Mouse (Mus musculus) liver, embryonic 13.5 days (tissue): ENCODE measurements at regions not wholly inside any gene's neighbourhood (a gene's known extent, or its start where the extent isn't known, plus 50 kb on each side); places are given as distances from the start of the nearest gene placed in this dataset.

ENCODE experiments used
- ATAC-seq: fragments of 200-750 bp; cut with Nextera tagmentation; 2 replicates; pipeline ENCODE4 v1.8.0; 2017; ENCODE audit warnings: low read depth, mild to moderate bottlenecking, moderate number of reproducible peaks, moderate library complexity
- DNase-seq: peaks from one replicate; pipeline ENCODE4 v3.0.0; 2022
- H3K27ac ChIP-seq: fragments of 300-500 bp; sonication (generic); 2 replicates; pipeline ENCODE4 v1.5.1; 2015; ENCODE audit warnings: moderate library complexity, mild to moderate bottlenecking, inconsistent platforms
- H3K27me3 ChIP-seq: fragments of 300-500 bp; sonication (generic); 2 replicates; pipeline ENCODE4 v1.6.1; 2015; ENCODE audit warnings: mild to moderate bottlenecking, inconsistent platforms
- H3K36me3 ChIP-seq: fragments of 300-500 bp; sonication (generic); 2 replicates; pipeline ENCODE4 v1.6.1; 2015; ENCODE audit warnings: mild to moderate bottlenecking, inconsistent platforms
- H3K4me1 ChIP-seq: fragments of 300-500 bp; sonication (generic); replicated peaks from 2 replicates; pipeline ENCODE4 v1.6.1; 2015; ENCODE audit warnings: inconsistent platforms
- H3K4me2 ChIP-seq: fragments of 300-500 bp; sonication (generic); 2 replicates; pipeline ENCODE4 v1.6.1; 2015; ENCODE audit warnings: inconsistent platforms, mild to moderate bottlenecking, moderate library complexity
- H3K4me3 ChIP-seq: fragments of 300-500 bp; sonication (generic); replicated peaks from 2 replicates; pipeline ENCODE4 v1.5.1; 2015; ENCODE audit warnings: mild to moderate bottlenecking, inconsistent platforms
- H3K9ac ChIP-seq: fragments of 300-500 bp; sonication (generic); 2 replicates; pipeline ENCODE4 v1.6.1; 2015; ENCODE audit warnings: mild to moderate bottlenecking, inconsistent platforms
- H3K9me3 ChIP-seq: fragments of 300-500 bp; sonication (generic); replicated peaks from 2 replicates; pipeline ENCODE4 v1.6.1; 2016; ENCODE audit warnings: inconsistent platforms
- WGBS: fragments of 180-500 bp; shearing (Covaris S2); methylation state at CpG from one replicate; pipeline ENCODE4 v1.1.7; 2015; ENCODE audit not compliant: insufficient replicate concordance; 5-methylcytosine and 5-hydroxymethylcytosine counted together

GRCm38 (mm10) chr11:111212038-111212701 is 146.2 kb downstream of the Kcnj2 start:
- no peaks in the 10 kb centered on the region for H3K9me3 ChIP-seq
- DNase-seq (no peak), ATAC-seq (no peak)
- no peaks in the 10 kb centered on the region for H3K36me3 ChIP-seq
- 54% methylated on average over 5 of the region's 5 CpGs for WGBS
- no peak overlapping the region for H3K9ac ChIP-seq
- no peaks in the 10 kb centered on the region for H3K4me1 ChIP-seq
- no peak overlapping the region for H3K4me2 ChIP-seq
- H3K4me3 ChIP-seq = no peak overlapping the region
- H3K27me3 ChIP-seq = no peaks in the 10 kb centered on the region
- H3K27ac ChIP-seq = no peak overlapping the region

GRCm38 (mm10) chr11:111212702-111213328 is 146.9 kb downstream of the Kcnj2 start:
- no peak for DNase-seq

DNA sequence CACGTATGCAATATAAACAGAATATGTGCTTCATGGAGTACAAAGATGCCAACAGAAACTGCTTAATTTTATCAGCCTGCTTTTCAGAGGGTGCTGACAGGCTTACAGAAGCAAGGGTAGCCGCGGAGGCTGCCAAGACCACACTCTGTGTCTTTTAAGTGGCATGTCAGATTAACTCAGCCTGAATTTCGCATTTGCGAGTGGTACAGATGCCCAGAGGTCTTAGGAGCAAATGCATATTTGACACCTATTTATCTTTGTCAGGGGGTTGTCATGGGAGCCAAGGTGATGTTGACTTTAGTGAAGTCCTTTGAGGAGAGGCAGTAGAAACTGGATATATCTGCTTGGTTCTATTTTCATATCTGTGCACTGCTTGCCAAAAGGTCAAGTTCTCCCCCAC is 149.0 kb downstream of the Kcnj2 start:
- H3K4me3 ChIP-seq = no peak overlapping the region
- DNase-seq (no peak), ATAC-seq (no peak)
- H3K27me3 ChIP-seq = no peaks in the 10 kb centered on the region
- 74% methylated on average over 5 of the region's 5 CpGs for WGBS
- H3K36me3 ChIP-seq = no peaks in the 10 kb centered on the region
- H3K9ac ChIP-seq = no peak overlapping the region
- H3K9me3 ChIP-seq = no peaks in the 10 kb centered on the region
- H3K4me1 ChIP-seq = no peaks in the 10 kb centered on the region
- H3K4me2 ChIP-seq = no peak overlapping the region
- no peak overlapping the region for H3K27ac ChIP-seq

More at GRCm38 (mm10) chr11:111212702-111213328, 146.9 kb downstream of the Kcnj2 start:
- Histone ChIP-seq H3K36me3 (no peaks in the 10 kb centered on the region), H3K27ac (no peak overlapping the region), H3K9me3 (no peaks in the 10 kb centered on the region), H3K4me1 (no peaks in the 10 kb centered on the region), H3K9ac (no peak overlapping the region), H3K4me2 (no peak overlapping the region), H3K27me3 (no peaks in the 10 kb centered on the region), H3K4me3 (no peak overlapping the region)
- no peak for ATAC-seq
- 43% methylated on average over 5 of the region's 5 CpGs for WGBS

DNA sequence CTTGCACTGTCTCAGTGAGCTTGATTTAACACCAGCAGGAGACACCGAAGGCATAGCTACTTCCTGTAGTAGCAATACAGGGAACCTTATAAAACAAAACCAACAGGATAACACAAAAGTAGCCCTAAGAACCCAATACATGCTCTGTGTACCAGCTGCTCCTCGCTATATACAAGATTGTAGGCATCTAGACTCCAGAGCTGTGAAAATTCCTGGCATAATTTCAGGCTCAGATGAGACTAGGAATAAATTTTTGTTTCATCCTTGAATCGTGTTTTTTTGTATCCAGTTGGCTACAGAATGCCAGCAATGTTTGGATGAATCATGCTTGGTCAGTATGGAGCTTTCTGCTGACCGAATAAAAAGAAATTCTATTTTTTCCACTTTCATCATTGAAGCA is 157.9 kb downstream of the Kcnj2 start:
- Histone ChIP-seq H3K9ac (no peak overlapping the region), H3K4me1 (no peaks in the 10 kb centered on the region), H3K27ac (no peak overlapping the region), H3K4me3 (no peak overlapping the region), H3K9me3 (no peaks in the 10 kb centered on the region), H3K36me3 (no peaks in the 10 kb centered on the region), H3K4me2 (no peak overlapping the region), H3K27me3 (no peaks in the 10 kb centered on the region)
- 66% methylated on average over 4 of the region's 4 CpGs for WGBS
- DNase-seq (no peak), ATAC-seq (no peak)

DNA sequence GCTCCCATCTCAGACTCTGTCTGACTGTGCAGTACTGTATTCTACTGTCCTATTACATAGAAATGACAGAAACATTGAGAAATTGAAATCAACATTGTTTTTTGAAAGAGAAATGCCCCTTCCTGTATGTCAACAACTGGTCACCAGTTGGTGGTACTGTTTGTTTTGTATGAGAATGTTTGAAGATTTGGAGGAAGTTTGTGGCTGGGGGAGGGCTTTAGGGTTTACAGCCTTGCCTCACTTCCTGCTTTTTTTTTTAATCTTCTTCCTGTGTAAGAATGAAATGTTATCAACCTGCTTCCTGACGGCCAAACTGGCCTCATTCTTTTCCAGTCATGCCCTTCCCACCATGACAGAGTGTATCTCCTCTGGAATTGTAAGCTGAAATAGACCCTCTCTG is 161.3 kb downstream of the Kcnj2 start:
- Histone ChIP-seq H3K36me3 (no peaks in the 10 kb centered on the region), H3K27ac (no peak overlapping the region), H3K27me3 (no peaks in the 10 kb centered on the region), H3K4me3 (no peak overlapping the region), H3K9me3 (no peaks in the 10 kb centered on the region), H3K9ac (no peak overlapping the region), H3K4me2 (no peak overlapping the region), H3K4me1 (no peaks in the 10 kb centered on the region)
- WGBS = 10% methylated on average over 1 of the region's 1 CpGs
- DNase-seq (no peak), ATAC-seq (no peak)

DNA sequence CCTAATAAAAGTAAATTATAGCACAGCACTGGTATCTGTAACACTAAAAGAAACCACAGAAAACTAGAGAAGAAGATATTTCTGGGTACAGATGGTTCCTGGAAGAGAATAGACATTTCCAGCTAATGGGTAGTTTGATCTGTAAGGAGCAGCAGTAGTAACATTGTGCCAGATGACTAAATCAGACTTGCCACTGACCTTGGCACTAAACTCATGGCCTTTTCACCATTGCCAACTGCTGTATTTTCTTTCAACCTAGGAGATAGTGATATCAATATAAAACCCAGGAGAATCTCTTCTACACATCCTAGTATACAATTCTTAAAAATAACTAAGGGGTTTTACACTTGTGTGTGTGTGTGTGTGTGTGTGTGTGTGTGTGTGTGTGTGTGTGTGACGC is 170.8 kb downstream of the Kcnj2 start:
- 58% methylated on average over 1 of the region's 1 CpGs for WGBS
- H3K27ac ChIP-seq = no peak overlapping the region
- H3K4me1 ChIP-seq = no peaks in the 10 kb centered on the region
- no peaks in the 10 kb centered on the region for H3K27me3 ChIP-seq
- H3K36me3 ChIP-seq = no peaks in the 10 kb centered on the region
- no peak overlapping the region for H3K9ac ChIP-seq
- H3K9me3 ChIP-seq = no peaks in the 10 kb centered on the region
- no peak overlapping the region for H3K4me2 ChIP-seq
- ATAC-seq = no peak
- no peak for DNase-seq
- no peak overlapping the region for H3K4me3 ChIP-seq

GRCm38 (mm10) chr11:111239784-111240183 is 173.8 kb downstream of the Kcnj2 start:
- Histone ChIP-seq H3K27ac (no peak overlapping the region), H3K4me3 (no peak overlapping the region), H3K4me2 (no peak overlapping the region), H3K4me1 (no peaks in the 10 kb centered on the region), H3K9me3 (no peaks in the 10 kb centered on the region), H3K36me3 (no peaks in the 10 kb centered on the region), H3K27me3 (no peaks in the 10 kb centered on the region), H3K9ac (no peak overlapping the region)
- 54% methylated on average over 3 of the region's 3 CpGs for WGBS
- ATAC-seq (no peak), DNase-seq (no peak)

- Histone ChIP-seq H3K9ac (no peak overlapping the region), H3K4me3 (no peak overlapping the region), H3K36me3 (no peaks in the 10 kb centered on the region), H3K4me1 (no peaks in the 10 kb centered on the region), H3K4me2 (no peak overlapping the region), H3K27ac (no peak overlapping the region), H3K27me3 (no peaks in the 10 kb centered on the region), H3K9me3 (no peaks in the 10 kb centered on the region)
- DNase-seq (no peak), ATAC-seq (no peak)
- WGBS = 57% methylated on average over 4 of the region's 4 CpGs
These were observed 186.3 kb downstream of the Kcnj2 start for GRCm38 (mm10) chr11:111252226-111252625.

GRCm38 (mm10) chr11:111256596-111256995 is 190.6 kb downstream of the Kcnj2 start:
- Histone ChIP-seq H3K27ac (no peak overlapping the region), H3K9ac (no peak overlapping the region), H3K4me1 (no peaks in the 10 kb centered on the region), H3K36me3 (no peaks in the 10 kb centered on the region), H3K4me3 (no peak overlapping the region), H3K27me3 (no peaks in the 10 kb centered on the region), H3K4me2 (no peak overlapping the region), H3K9me3 (no peaks in the 10 kb centered on the region)
- WGBS = 24% methylated on average over 3 of the region's 3 CpGs
- no peak for ATAC-seq
- DNase-seq = no peak

DNA sequence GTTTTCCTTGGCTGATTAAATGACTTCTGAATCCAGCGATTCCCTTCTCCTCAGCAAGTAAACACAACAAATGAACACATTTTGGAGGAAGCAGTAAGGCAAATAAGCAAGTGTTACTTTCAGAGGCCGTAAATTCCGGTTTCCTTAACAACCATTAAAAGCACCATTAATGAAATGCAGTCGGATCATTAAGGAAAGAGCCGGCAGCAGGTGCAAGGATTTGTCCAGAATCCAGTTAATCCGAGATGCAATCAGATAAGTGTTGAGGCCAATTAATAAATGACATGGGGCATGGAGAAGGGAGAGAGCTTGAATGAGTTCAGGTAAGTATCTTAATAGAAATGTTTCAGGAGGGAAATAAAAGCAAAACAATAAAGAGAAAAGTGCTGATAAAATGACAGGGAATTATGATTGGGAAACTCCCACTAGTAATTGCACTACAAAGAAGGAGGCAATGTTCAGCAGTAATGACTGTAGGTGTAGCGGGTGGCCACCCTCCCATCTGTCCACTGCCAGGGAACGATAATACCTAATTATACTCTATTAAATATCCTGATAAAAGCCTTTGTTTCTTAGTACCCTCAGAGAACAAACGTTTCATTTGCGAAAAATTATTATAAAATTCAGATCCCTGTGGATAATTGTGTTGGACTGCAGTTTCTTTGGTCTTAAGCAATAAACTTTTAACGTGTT is 194.9 kb downstream of the Kcnj2 start:
- H3K9ac ChIP-seq = no peak overlapping the region
- H3K4me2 ChIP-seq = no peak overlapping the region
- no peaks in the 10 kb centered on the region for H3K36me3 ChIP-seq
- no peak for DNase-seq
- no peaks in the 10 kb centered on the region for H3K4me1 ChIP-seq
- 63% methylated on average over 11 of the region's 11 CpGs for WGBS
- H3K27ac ChIP-seq = no peak overlapping the region
- H3K9me3 ChIP-seq = no peaks in the 10 kb centered on the region
- no peak for ATAC-seq
- H3K27me3 ChIP-seq = no peaks in the 10 kb centered on the region
- H3K4me3 ChIP-seq = no peak overlapping the region

DNA sequence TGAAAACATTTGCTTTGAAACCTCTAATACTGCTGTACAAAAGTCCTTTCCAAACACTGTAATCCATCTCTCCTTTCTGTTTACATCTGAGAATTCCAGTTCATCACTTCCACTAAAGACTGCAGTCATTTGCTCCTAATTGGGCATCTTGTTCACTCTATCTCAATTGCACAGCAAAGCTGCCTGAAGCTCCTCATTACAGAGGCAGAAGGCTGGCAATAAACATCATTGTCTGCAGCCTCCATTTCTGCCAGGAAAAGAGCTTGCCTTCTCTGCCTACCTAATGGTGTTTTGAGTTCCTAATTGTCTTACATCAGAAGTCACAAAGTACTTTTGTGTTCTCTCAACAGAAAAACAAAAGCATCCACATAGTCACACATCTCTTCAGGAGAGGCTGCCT is 207.7 kb downstream of the Kcnj2 start:
- Histone ChIP-seq H3K9ac (no peak overlapping the region), H3K4me2 (no peak overlapping the region), H3K27me3 (no peaks in the 10 kb centered on the region), H3K36me3 (no peaks in the 10 kb centered on the region), H3K4me1 (no peaks in the 10 kb centered on the region), H3K9me3 (no peaks in the 10 kb centered on the region), H3K4me3 (no peak overlapping the region), H3K27ac (no peak overlapping the region)
- no peak for DNase-seq
- no peak for ATAC-seq

DNA sequence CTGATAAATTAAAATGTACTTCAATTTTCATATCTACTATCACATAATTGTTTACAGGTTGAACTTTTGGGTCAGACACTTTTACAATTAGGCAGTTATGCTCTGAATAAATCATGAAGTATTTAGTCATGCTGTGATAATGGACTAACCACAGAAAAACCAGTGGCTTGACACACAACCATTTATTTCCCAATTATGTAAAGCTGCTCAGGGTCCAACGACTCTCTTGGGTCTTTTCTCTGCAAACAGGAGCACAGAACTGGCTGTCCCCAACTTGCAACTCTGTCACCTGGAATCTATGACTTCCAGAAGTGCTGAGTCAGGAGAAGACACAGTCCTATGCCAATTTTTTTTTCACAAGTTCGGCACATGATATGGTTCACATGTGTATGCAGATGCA is 214.8 kb downstream of the Kcnj2 start:
- Histone ChIP-seq H3K9me3 (no peaks in the 10 kb centered on the region), H3K36me3 (no peaks in the 10 kb centered on the region), H3K27me3 (no peaks in the 10 kb centered on the region), H3K9ac (no peak overlapping the region), H3K4me2 (no peak overlapping the region), H3K4me1 (no peaks in the 10 kb centered on the region), H3K27ac (no peak overlapping the region), H3K4me3 (no peak overlapping the region)
- no peak for DNase-seq
- 38% methylated on average over 2 of the region's 2 CpGs for WGBS
- ATAC-seq = no peak
